Mouse (Mus musculus): ENCODE measurements around the gene Defa32. TPM values are rescaled to one million over a fixed set of nuclear protein-coding genes. Genes with fewer than 3 reads are reported as not detected.
"Not testable (repeated sequence)": the region's sequence is repeated elsewhere in the genome, so short reads cannot be mapped to it uniquely, and the experiment has no call there.

Gene Defa32
- not detected for total RNA-seq (2021)
- long read RNA-seq, experiment 1, result 0 reads
- long read RNA-seq, experiment 2, result 0 reads

DNA sequence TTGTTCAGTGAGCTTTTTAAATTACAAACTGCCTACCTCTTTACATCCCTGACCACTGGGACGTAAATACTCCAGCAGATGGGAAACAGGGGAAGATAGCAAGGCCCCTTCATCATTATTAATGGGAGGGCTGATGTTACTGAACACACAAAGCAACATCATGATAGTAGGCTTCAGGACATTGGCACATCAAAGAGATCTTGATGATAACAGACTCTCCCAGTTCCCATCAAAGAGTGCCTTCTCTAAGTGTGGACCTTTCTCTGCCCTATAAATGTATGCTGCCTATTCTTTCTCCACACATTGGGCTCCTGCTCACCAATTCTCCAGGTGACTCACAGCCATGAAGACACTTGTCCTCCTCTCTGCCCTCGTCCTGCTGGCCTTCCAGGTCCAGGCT lies at the start of gene Defa32:
Defa32 (plus strand) TSS at position 301 of the 400 bp plus-strand sequence.
- DNase-seq, result not testable (repeated sequence)

DNA sequence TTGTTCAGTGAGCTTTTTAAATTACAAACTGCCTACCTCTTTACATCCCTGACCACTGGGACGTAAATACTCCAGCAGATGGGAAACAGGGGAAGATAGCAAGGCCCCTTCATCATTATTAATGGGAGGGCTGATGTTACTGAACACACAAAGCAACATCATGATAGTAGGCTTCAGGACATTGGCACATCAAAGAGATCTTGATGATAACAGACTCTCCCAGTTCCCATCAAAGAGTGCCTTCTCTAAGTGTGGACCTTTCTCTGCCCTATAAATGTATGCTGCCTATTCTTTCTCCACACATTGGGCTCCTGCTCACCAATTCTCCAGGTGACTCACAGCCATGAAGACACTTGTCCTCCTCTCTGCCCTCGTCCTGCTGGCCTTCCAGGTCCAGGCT lies 19.9 kb upstream of the Defa32 start, which contains the start of gene Defa20:
Defa20 (plus strand) TSS at position 301 of the 400 bp plus-strand sequence.
- not testable (repeated sequence) for DNase-seq

DNA sequence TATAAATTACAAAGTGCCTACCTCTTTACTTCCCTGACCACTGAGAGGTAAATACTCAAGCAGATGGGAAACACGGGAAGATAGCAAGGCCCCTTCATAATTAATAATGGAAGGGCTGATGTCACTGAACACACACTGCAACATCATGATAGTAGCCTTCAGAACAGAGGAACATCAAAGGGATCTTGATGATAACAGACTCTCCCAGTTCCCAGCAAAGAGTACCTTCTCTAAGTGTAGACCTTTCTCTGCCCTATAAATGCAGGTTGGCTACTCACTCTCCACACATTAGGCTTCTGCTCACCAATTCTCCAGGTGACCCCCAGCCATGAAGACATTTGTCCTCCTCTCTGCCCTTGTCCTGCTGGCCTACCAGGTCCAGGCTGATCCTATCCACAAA lies 36.3 kb downstream of the Defa32 start, which contains the start of gene Defa37:
Defa37 (plus strand) TSS at position 301 of the 400 bp plus-strand sequence.
- not testable (repeated sequence) for DNase-seq

Other genes with a start within 250 kb of the Defa32 start
- not detected for gene Defa27, start 213.5 kb upstream of the Defa32 start, total RNA-seq (2021)
- gene Defa29, start 202.0 kb upstream of the Defa32 start, total RNA-seq (2021), result not detected
- not detected for gene Defa2, start 150.5 kb upstream of the Defa32 start, total RNA-seq (2021)
- not detected for gene Defa33, start 137.2 kb upstream of the Defa32 start, total RNA-seq (2021)
- not detected for gene Defa36, start 101.6 kb upstream of the Defa32 start, total RNA-seq (2021)
- gene Gm7849, start 72.5 kb upstream of the Defa32 start, total RNA-seq (2021), result not detected
- gene Defa20, start 19.8 kb upstream of the Defa32 start, total RNA-seq (2021), result not detected
- gene Defa37, start 36.4 kb downstream of the Defa32 start, total RNA-seq (2021), result not detected
- not detected for gene Defa28, start 54.0 kb downstream of the Defa32 start, total RNA-seq (2021)
- not detected for gene Gm7861, start 65.5 kb downstream of the Defa32 start, total RNA-seq (2021)
- not detected for gene Defa26, start 89.2 kb downstream of the Defa32 start, total RNA-seq (2021)
- gene Defa17, start 126.7 kb downstream of the Defa32 start, total RNA-seq (2021), result not detected
- gene Defa34, start 136.8 kb downstream of the Defa32 start, total RNA-seq (2021), result not detected
- gene AY761184, start 174.6 kb downstream of the Defa32 start, total RNA-seq (2021), result not detected
- not detected for gene Defa24, start 205.5 kb downstream of the Defa32 start, total RNA-seq (2021)